Mouse (Mus musculus) gastrocnemius, adult 2 months (tissue): ENCODE measurements at regions not wholly inside any gene's neighbourhood (a gene's known extent, or its start where the extent isn't known, plus 50 kb on each side); places are given as distances from the start of the nearest gene placed in this dataset.

Experiments used
- DNase-seq: peaks from one replicate; pipeline ENCODE4 v3.0.0; 2022
- H3K27ac ChIP-seq: fragments of 200-600 bp; 2 replicates; pipeline ENCODE4 v1.8.1; 2022; ENCODE audit warnings: mild to moderate bottlenecking
- H3K4me3 ChIP-seq: fragments of 200-600 bp; 2 replicates; pipeline ENCODE4 v1.8.1; 2022; ENCODE audit warnings: mild to moderate bottlenecking, moderate library complexity
- CTCF ChIP-seq: fragments of 200-600 bp; IDR thresholded peaks from 2 replicates; pipeline ENCODE4 v1.8.1; 2022; ENCODE audit warnings: antibody characterized with exemption, mild to moderate bottlenecking, moderate library complexity
- intact Hi-C: fragments of 180-260 bp; cut with DNase I; formaldehyde crosslinking; loops from one replicate; pipeline ENCODE4 v1.15.1; 2025

GRCm38 (mm10) chr9:52591188-52591587 is 88.4 kb downstream of the AI593442 start:
- Histone ChIP-seq H3K27ac (no peak overlapping the region), H3K4me3 (no peak overlapping the region)
- DNase-seq, result no peak
- TF ChIP-seq CTCF, result no peak
- intact Hi-C loops, result no loop called here

- intact Hi-C loops, result no loop called here
- no peak for DNase-seq
- TF ChIP-seq CTCF, result no peak
Observed at GRCm38 (mm10) chr9:52574066-52574465, 105.5 kb downstream of the AI593442 start.

GRCm38 (mm10) chr9:52551577-52552281 is 127.9 kb downstream of the AI593442 start:
- Histone ChIP-seq H3K27ac (no peak overlapping the region), H3K4me3 (no peak overlapping the region)
- no peak for TF ChIP-seq CTCF
- DNase-seq, result no peak
- intact Hi-C loops, result no loop called here

More at GRCm38 (mm10) chr9:52574066-52574465, 105.5 kb downstream of the AI593442 start:
- Histone ChIP-seq H3K4me3 (no peak overlapping the region), H3K27ac (no peak overlapping the region)

- DNase-seq, result no peak
- intact Hi-C loops, result no loop called here
- no peak overlapping the region for H3K4me3 ChIP-seq
- no peak overlapping the region for H3K27ac ChIP-seq
- TF ChIP-seq CTCF, result no peak
Observed at GRCm38 (mm10) chr9:52546071-52546470, 133.5 kb downstream of the AI593442 start.

- DNase-seq, result no peak
- H3K4me3 ChIP-seq, result no peak overlapping the region
- intact Hi-C loops, result no loop called here
- no peak overlapping the region for H3K27ac ChIP-seq
- TF ChIP-seq CTCF, result no peak
Observed at GRCm38 (mm10) chr9:52539086-52539485, 140.5 kb downstream of the AI593442 start.

GRCm38 (mm10) chr9:52529444-52529915 is 150.1 kb downstream of the AI593442 start:
- Histone ChIP-seq H3K4me3 (no peak overlapping the region), H3K27ac (no peak overlapping the region)
- intact Hi-C loops, result no loop called here
- no peak for TF ChIP-seq CTCF
- DNase-seq, result no peak

- no peak for DNase-seq
- TF ChIP-seq CTCF, result no peak
- Histone ChIP-seq H3K27ac (no peak overlapping the region), H3K4me3 (no peak overlapping the region)
- intact Hi-C loops, result no loop called here
Observed at GRCm38 (mm10) chr9:52500487-52500886, 179.1 kb downstream of the AI593442 start.

GRCm38 (mm10) chr9:52495483-52496270 is 183.9 kb downstream of the AI593442 start:
- DNase-seq, result no peak
- Histone ChIP-seq H3K4me3 (no peak overlapping the region), H3K27ac (no peak overlapping the region)
- peak; percentile 22 for TF ChIP-seq CTCF
- intact Hi-C loops, result no loop called here

- H3K27ac ChIP-seq, result no peak overlapping the region
- intact Hi-C loops, result no loop called here
- TF ChIP-seq CTCF, result no peak
- no peak for DNase-seq
- no peak overlapping the region for H3K4me3 ChIP-seq
Observed at GRCm38 (mm10) chr9:52492947-52493505, 186.6 kb downstream of the AI593442 start.

- no peak overlapping the region for H3K27ac ChIP-seq
- intact Hi-C loops, result no loop called here
- no peak for DNase-seq
- no peak overlapping the region for H3K4me3 ChIP-seq
- no peak for TF ChIP-seq CTCF
Observed at GRCm38 (mm10) chr9:52473555-52474196, 205.9 kb downstream of the AI593442 start.

- intact Hi-C loops, result no loop called here
- TF ChIP-seq CTCF, result no peak
- Histone ChIP-seq H3K4me3 (no peak overlapping the region), H3K27ac (no peak overlapping the region)
- no peak for DNase-seq
Observed at GRCm38 (mm10) chr9:52472859-52473258, 206.7 kb downstream of the AI593442 start.

- TF ChIP-seq CTCF, result no peak
- intact Hi-C loops, result no loop called here
Observed at GRCm38 (mm10) chr9:52458518-52458917, 221.1 kb downstream of the AI593442 start.

GRCm38 (mm10) chr9:52454445-52454844 is 225.1 kb downstream of the AI593442 start:
- H3K4me3 ChIP-seq, result no peak overlapping the region
- DNase-seq, result no peak
- intact Hi-C loops, result no loop called here
- no peak overlapping the region for H3K27ac ChIP-seq
- no peak for TF ChIP-seq CTCF

More at GRCm38 (mm10) chr9:52458518-52458917, 221.1 kb downstream of the AI593442 start:
- no peak for DNase-seq
- Histone ChIP-seq H3K27ac (no peak overlapping the region), H3K4me3 (no peak overlapping the region)
